Mouse (Mus musculus) cortical plate, adult 2 months (tissue): ENCODE measurements around the gene Ube2h.

Source experiments
- CTCF ChIP-seq: fragments of 200-500 bp; IDR thresholded peaks from 2 replicates; pipeline ENCODE4 v1.5.1; 2011; ENCODE audit warnings: mild to moderate bottlenecking, control low read depth, low read length; ENCODE audit not compliant: insufficient read depth; ENCODE audit errors: extremely low read depth
- POLR2A ChIP-seq: fragments of 200-500 bp; IDR thresholded peaks from 2 replicates; pipeline ENCODE4 v1.6.1; 2011; ENCODE audit warnings: mild to moderate bottlenecking, low read length, control low read depth; ENCODE audit not compliant: insufficient read depth; ENCODE audit errors: extremely low read depth

- TF ChIP-seq POLR2A: no peak
- TF ChIP-seq CTCF: no peak
Observed at GRCm38 (mm10) chr6:30340231-30340873, 36.0 kb upstream of the Ube2h start.
